Mouse (Mus musculus) forebrain, embryonic 13.5 days (tissue): ENCODE results near the gene Arhgef19. TPM values are rescaled to one million over a fixed set of nuclear protein-coding genes. Genes with fewer than 3 reads are reported as not detected.

Experiments
- ATAC-seq: fragments of 200-750 bp; cut with Nextera tagmentation; 2 replicates; pipeline ENCODE4 v1.8.0; 2017
- H3K27ac ChIP-seq: fragments of 300-500 bp; sonication (generic); 2 replicates; pipeline ENCODE4 v1.5.1; 2015; ENCODE audit warnings: inconsistent platforms, mild to moderate bottlenecking, moderate library complexity
- H3K27me3 ChIP-seq: fragments of 300-500 bp; sonication (generic); 2 replicates; pipeline ENCODE4 v1.6.1; 2015; ENCODE audit warnings: mild to moderate bottlenecking, inconsistent platforms
- H3K36me3 ChIP-seq: fragments of 300-500 bp; sonication (generic); 2 replicates; pipeline ENCODE4 v1.6.1; 2015; ENCODE audit warnings: mild to moderate bottlenecking, inconsistent platforms; ENCODE audit not compliant: poor library complexity, severe bottlenecking
- H3K4me1 ChIP-seq: fragments of 300-500 bp; sonication (generic); 2 replicates; pipeline ENCODE4 v1.6.1; 2015; ENCODE audit warnings: inconsistent platforms
- H3K4me2 ChIP-seq: fragments of 300-500 bp; sonication (generic); 2 replicates; pipeline ENCODE4 v1.6.1; 2015; ENCODE audit warnings: inconsistent platforms, mild to moderate bottlenecking, moderate library complexity
- H3K4me3 ChIP-seq: fragments of 300-500 bp; sonication (generic); 2 replicates; pipeline ENCODE4 v1.5.1; 2015; ENCODE audit warnings: mild to moderate bottlenecking, inconsistent platforms
- H3K9ac ChIP-seq: fragments of 300-500 bp; sonication (generic); 2 replicates; pipeline ENCODE4 v1.6.1; 2015; ENCODE audit warnings: mild to moderate bottlenecking, inconsistent platforms
- H3K9me3 ChIP-seq: fragments of 300-500 bp; sonication (generic); replicated peaks from 2 replicates; pipeline ENCODE4 v1.6.1; 2016; ENCODE audit warnings: inconsistent platforms
- WGBS: fragments of 180-500 bp; shearing (Covaris S2); methylation state at CpG from one replicate; pipeline ENCODE4 v1.1.7; 2015; 5-methylcytosine and 5-hydroxymethylcytosine counted together
- polyA plus RNA-seq: library from polyadenylated mRNA; unstranded; fragments of >200 nt; fragmentation: Nextera tagmentation; extraction: Ambion mirVana; gene quantifications from 2 replicates; pipeline ENCODE4 v1.2.1, GENCODE M21; 2015

The Arhgef19 gene
- polyA plus RNA-seq, 1 experiment from 2014 or later = 1.2 TPM

DNA sequence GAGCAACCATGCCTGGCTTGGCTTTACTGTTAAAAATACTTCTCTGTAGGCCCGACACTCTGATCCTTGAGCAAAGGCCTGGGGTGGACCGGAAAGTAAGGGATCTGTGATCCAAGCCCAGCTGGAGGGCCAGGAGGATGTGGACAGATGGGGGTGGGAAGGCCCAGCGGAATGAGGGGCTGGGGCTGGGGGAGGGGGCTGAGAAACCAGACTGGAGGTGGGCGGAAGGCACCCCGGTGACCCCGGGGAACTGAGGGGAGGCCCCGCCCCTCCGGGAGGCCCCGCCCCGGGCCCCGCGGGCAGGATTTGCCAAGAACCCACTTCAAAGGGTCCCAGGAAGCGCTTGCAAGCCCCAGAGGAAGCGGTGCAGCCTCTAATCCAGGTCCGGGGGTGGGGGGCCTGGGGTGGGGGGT, 56.5 kb downstream of the Arhgef19 start:
- peak overlapping the region; percentile 45 for H3K4me2 ChIP-seq
- no peak for ATAC-seq
- H3K27ac ChIP-seq = no peak overlapping the region
- no peak overlapping the region; the same call in 1 of the 2 replicates for H3K9ac ChIP-seq
- peaks cover 84% of the 10 kb centered on the region for H3K27me3 ChIP-seq
- WGBS = 6% methylated on average over 10 of the region's 15 CpGs
- 0 out of 2 replicates have a peak overlapping the region, but pooled peaks have one; percentile 9 for H3K4me3 ChIP-seq
- no peaks in the 10 kb centered on the region for H3K36me3 ChIP-seq
- H3K4me1 ChIP-seq = peaks cover 17% of the 10 kb centered on the region
- H3K9me3 ChIP-seq = no peaks in the 10 kb centered on the region

GRCm38 (mm10) chr4:141297934-141298333, 58.6 kb downstream of the Arhgef19 start:
- WGBS = 81% methylated on average over 7 of the region's 7 CpGs
- H3K4me2 ChIP-seq = no peak overlapping the region
- H3K36me3 ChIP-seq = no peaks in the 10 kb centered on the region
- no peaks in the 10 kb centered on the region for H3K9me3 ChIP-seq
- peaks cover 21% of the 10 kb centered on the region for H3K4me1 ChIP-seq
- ATAC-seq = no peak
- peaks cover 83% of the 10 kb centered on the region for H3K27me3 ChIP-seq
- H3K4me3 ChIP-seq = no peak overlapping the region
- no peak overlapping the region for H3K27ac ChIP-seq
- H3K9ac ChIP-seq = no peak overlapping the region

DNA sequence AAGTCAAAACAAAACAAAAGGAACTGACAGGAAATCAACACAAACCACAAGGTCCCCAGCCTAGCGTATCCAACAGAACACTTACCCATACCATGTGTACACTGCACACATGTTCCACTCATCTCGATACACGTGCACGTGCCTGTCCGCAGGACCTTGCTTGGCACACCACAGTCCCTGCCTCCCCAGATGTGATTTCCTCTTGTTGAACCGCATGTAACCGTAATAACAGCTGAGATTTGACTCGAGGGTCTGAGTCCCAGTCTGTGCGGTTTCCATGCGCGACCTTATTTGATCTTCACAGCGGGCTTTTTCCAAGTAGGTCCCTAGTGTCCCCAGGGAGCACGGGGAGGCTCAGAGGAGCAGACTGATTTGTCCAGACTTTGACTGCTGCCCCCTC, 60.1 kb downstream of the Arhgef19 start:
- no peak for ATAC-seq
- no peak overlapping the region for H3K4me3 ChIP-seq
- no peak overlapping the region for H3K9ac ChIP-seq
- H3K4me2 ChIP-seq = no peak overlapping the region
- no peaks in the 10 kb centered on the region for H3K9me3 ChIP-seq
- 75% methylated on average over 13 of the region's 13 CpGs for WGBS
- H3K27me3 ChIP-seq = peaks cover 84% of the 10 kb centered on the region
- H3K27ac ChIP-seq = no peak overlapping the region
- no peaks in the 10 kb centered on the region for H3K36me3 ChIP-seq
- peaks cover 21% of the 10 kb centered on the region for H3K4me1 ChIP-seq

DNA sequence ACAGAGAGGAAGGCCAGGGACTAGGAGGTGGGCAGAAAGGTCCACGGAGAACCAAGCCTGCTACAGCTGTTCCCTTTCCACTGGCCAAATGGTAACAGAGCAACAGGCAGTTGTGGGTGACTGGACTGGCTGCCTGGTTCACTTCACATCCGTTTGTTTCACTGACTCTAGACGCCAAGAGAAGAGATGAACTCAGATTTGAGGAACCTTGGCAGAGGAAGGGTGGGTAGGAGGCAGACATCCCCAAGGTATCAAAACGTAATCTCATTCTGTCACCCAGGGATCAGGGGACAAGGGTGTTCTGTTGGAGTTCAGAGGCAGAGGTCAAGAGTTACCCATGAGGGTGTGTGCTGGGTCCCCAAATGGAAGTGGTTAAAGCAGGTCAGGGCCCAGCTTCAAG, 60.9 kb downstream of the Arhgef19 start:
- Histone ChIP-seq H3K4me3 (no peak overlapping the region), H3K9me3 (no peaks in the 10 kb centered on the region), H3K27me3 (peaks cover 81% of the 10 kb centered on the region), H3K4me2 (no peak overlapping the region), H3K27ac (no peak overlapping the region), H3K4me1 (peaks cover 21% of the 10 kb centered on the region), H3K36me3 (no peaks in the 10 kb centered on the region), H3K9ac (no peak overlapping the region)
- 66% methylated on average over 4 of the region's 4 CpGs for WGBS
- ATAC-seq = no peak

GRCm38 (mm10) chr4:141301116-141301553, 61.8 kb downstream of the Arhgef19 start, which contains the start of gene Epha2:
Gene Epha2 (plus strand): TSS chr4:141301240.
- ATAC-seq = peak; percentile 75
- under 1% methylated on average over 35 of the region's 35 CpGs for WGBS
- H3K27me3 ChIP-seq = peaks cover 71% of the 10 kb centered on the region

GRCm38 (mm10) chr4:141301591-141302427, 62.5 kb downstream of the Arhgef19 start:
- peaks cover 64% of the 10 kb centered on the region for H3K27me3 ChIP-seq
- H3K27ac ChIP-seq = no peak overlapping the region
- ATAC-seq = no peak; the same call in 1 of the 2 replicates
- 1% methylated on average over 51 of the region's 51 CpGs for WGBS
- peak overlapping the region; percentile 68 for H3K9ac ChIP-seq
- H3K9me3 ChIP-seq = no peaks in the 10 kb centered on the region
- H3K36me3 ChIP-seq = no peaks in the 10 kb centered on the region
- H3K4me2 ChIP-seq = peak overlapping the region; percentile 96
- peak overlapping the region; percentile 58 for H3K4me3 ChIP-seq
- peaks cover 24% of the 10 kb centered on the region for H3K4me1 ChIP-seq

More at GRCm38 (mm10) chr4:141301116-141301553, 61.8 kb downstream of the Arhgef19 start, which contains the start of gene Epha2:
- Histone ChIP-seq H3K36me3 (no peaks in the 10 kb centered on the region), H3K27ac (no peak within 1 kb of the TSS), H3K4me1 (peaks cover 18% of the 10 kb centered on the region), H3K9ac (peak within 1 kb of the TSS; percentile 68), H3K9me3 (no peaks in the 10 kb centered on the region), H3K4me2 (peak within 1 kb of the TSS; percentile 96), H3K4me3 (peak within 1 kb of the TSS; percentile 58)

DNA sequence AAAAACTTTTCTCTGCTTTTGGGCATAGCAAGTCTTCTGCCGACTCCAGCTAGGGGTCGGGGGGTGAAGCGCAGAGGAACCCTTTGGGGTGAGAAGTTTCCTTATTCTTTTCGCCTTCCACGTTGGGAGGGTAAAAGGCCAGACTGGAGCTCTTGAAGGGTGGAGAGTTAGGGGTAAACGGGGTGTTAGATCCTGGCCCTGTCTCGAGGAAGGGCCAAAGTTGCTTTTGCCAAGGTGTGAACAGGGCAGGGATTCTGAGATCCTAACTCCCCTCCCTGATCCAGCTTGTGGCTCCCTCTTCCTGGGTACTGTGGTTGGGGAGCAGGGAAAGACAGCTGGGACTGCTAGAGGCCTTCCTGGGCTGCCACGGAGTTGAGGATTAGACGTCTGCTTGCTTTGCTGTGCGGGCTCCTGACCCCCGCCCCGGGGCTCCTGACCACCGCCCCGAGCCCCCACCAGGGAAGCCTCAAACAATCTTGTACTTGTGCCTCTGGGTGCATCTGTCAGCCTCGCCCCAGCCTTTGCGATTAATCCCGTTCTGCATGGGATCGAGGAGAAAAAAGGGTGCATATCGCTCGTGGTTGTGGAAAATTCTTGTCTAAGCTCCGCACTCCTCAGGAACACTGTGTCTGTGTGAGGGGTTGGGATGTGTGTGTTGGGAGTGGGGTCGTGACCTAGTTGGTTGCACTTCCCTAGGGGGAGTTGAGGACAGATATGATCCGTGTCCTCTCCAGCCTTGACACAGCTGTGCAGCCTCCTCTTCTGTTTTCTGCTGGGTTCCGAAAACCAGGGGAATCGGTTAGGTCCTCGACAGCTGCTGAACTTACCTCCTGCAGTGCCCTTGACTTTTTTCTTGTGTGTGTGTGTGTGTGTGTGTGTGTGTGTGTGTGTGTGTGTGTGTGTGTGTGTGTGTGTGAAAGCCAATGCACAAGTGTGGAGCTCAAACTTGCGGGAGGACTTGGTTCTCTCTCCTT, 63.4 kb downstream of the Arhgef19 start:
- Histone ChIP-seq H3K36me3 (no peaks in the 10 kb centered on the region), H3K4me1 (peaks cover 24% of the 10 kb centered on the region), H3K9me3 (no peaks in the 10 kb centered on the region), H3K27me3 (peaks cover 57% of the 10 kb centered on the region), H3K27ac (no peak overlapping the region), H3K4me2 (peak overlapping the region; percentile 96), H3K4me3 (peak overlapping the region; percentile 58), H3K9ac (0 out of 2 replicates have a peak overlapping the region, but pooled peaks have one; percentile 68)
- no peak for ATAC-seq
- WGBS = 14% methylated on average over 27 of the region's 27 CpGs

DNA sequence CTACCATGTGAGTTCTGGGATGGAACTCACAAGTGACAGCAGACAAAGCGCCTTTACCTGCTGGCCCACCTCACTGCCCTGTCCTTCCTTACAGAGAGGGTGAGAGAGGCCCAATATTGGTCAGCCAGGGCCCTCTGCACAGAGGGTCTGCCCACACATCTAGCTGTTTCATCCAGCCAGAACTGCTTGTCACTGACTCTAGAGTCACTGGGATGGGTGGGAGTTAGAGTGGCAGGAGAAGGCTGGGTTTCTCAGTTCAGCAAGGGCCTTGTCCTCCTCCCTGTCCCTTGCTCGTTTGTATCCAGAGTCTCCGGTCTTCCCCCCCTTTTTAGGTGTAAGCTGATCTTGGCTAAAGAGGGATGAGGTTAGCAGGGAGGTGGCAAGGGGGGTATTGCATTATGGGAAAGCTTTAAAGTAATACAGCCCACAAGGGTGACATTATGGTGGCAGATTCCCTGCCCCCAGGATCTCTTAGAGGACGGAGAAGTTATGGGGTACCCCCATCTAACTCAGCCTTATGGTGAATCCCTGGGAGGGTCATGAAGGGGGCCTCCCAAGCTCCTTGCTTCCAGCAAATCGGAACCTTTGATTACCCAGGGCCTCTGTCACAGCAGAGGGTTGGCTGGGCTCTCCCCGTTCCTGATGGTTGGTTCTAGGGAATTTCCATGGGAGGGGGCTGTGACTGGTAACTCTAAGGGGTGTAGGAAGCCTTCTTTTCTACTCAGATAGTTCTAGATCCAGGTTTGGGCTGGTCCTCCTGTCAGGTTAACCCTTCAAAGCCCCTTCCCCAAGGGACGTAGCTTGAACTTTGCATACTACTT, 64.3 kb downstream of the Arhgef19 start:
- 54% methylated on average over 7 of the region's 7 CpGs for WGBS
- peak overlapping the region; percentile 96; the same call in 1 of the 2 replicates for H3K4me2 ChIP-seq
- H3K4me3 ChIP-seq = no peak overlapping the region

GRCm38 (mm10) chr4:141304223-141304611, 64.9 kb downstream of the Arhgef19 start:
- Histone ChIP-seq H3K4me2 (no peak overlapping the region), H3K4me1 (peaks cover 24% of the 10 kb centered on the region), H3K9me3 (no peaks in the 10 kb centered on the region), H3K27ac (no peak overlapping the region), H3K9ac (no peak overlapping the region), H3K27me3 (peaks cover 51% of the 10 kb centered on the region), H3K4me3 (no peak overlapping the region), H3K36me3 (no peaks in the 10 kb centered on the region)
- 91% methylated on average over 4 of the region's 4 CpGs for WGBS
- no peak for ATAC-seq

More for the DNA sequence above, 64.3 kb downstream of the Arhgef19 start:
- Histone ChIP-seq H3K27me3 (peaks cover 55% of the 10 kb centered on the region), H3K4me1 (peaks cover 24% of the 10 kb centered on the region), H3K27ac (no peak overlapping the region), H3K36me3 (no peaks in the 10 kb centered on the region), H3K9me3 (no peaks in the 10 kb centered on the region), H3K9ac (no peak overlapping the region)
- no peak for ATAC-seq

DNA sequence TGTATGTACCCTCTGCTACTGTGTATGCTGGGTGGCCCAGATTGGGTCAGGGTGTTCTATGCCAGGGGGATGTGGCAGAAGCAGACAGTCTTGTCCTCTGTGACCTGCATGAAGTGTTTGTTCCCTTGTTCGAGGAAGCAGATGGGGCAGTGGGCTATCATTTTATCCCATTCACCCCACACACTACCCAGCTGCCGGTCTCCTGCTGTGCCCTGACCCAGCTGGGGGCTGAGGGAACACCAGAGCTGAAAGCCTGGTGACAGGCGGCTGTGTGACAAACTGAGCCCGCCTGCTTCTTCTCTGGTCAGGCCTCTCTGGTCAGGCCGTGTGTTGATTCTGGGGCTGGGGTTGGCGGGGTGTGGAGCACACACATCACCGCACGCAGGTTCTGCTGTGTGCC, 66.8 kb downstream of the Arhgef19 start:
- Histone ChIP-seq H3K4me3 (no peak overlapping the region), H3K36me3 (no peaks in the 10 kb centered on the region), H3K27me3 (peaks cover 33% of the 10 kb centered on the region), H3K27ac (no peak overlapping the region), H3K9me3 (no peaks in the 10 kb centered on the region), H3K4me2 (no peak overlapping the region), H3K4me1 (peaks cover 39% of the 10 kb centered on the region), H3K9ac (no peak overlapping the region)
- no peak for ATAC-seq
- WGBS = 32% methylated on average over 8 of the region's 8 CpGs
